Mouse (Mus musculus) bone marrow macrophage, adult 2 months (primary cell): ENCODE data around the gene Sidt1.

Source experiments
- CTCF ChIP-seq: IDR thresholded peaks from 2 replicates; pipeline ENCODE4 v1.5.1; 2012; ENCODE audit warnings: low read depth, mild to moderate bottlenecking, low read length, moderate library complexity
- POLR2A ChIP-seq: IDR thresholded peaks from 2 replicates; pipeline ENCODE4 v1.6.1; 2012; ENCODE audit warnings: mild to moderate bottlenecking, low read depth, low read length, borderline replicate concordance

GRCm38 (mm10) chr16:44365522-44365921 lies 32.5 kb upstream of the Sidt1 start:
- TF ChIP-seq CTCF: no peak
- no peak for TF ChIP-seq POLR2A
